Mouse (Mus musculus) liver, embryonic 12.5 days (tissue): Measurements from ENCODE around the gene Nup214. TPM values are rescaled to one million over a fixed set of nuclear protein-coding genes. Genes with fewer than 3 reads are reported as not detected.

Experiments used
- ATAC-seq: fragments of 200-750 bp; cut with Nextera tagmentation; 2 replicates; pipeline ENCODE4 v1.8.0; 2017; ENCODE audit warnings: moderate number of reproducible peaks, mild to moderate bottlenecking, moderate library complexity
- H3K27ac ChIP-seq: fragments of 300-500 bp; sonication (generic); 2 replicates; pipeline ENCODE4 v1.5.1; 2016; ENCODE audit warnings: mild to moderate bottlenecking
- H3K27me3 ChIP-seq: fragments of 300-500 bp; sonication (generic); replicated peaks from 2 replicates; pipeline ENCODE4 v1.6.1; 2016; ENCODE audit warnings: mild to moderate bottlenecking, moderate library complexity
- H3K36me3 ChIP-seq: fragments of 300-500 bp; sonication (generic); 2 replicates; pipeline ENCODE4 v1.6.1; 2016; ENCODE audit warnings: mild to moderate bottlenecking, moderate library complexity
- H3K4me1 ChIP-seq: fragments of 300-500 bp; sonication (generic); 2 replicates; pipeline ENCODE4 v1.6.1; 2016
- H3K4me2 ChIP-seq: fragments of 300-500 bp; sonication (generic); 2 replicates; pipeline ENCODE4 v1.6.1; 2016; ENCODE audit warnings: mild to moderate bottlenecking, moderate library complexity
- H3K4me3 ChIP-seq: fragments of 300-500 bp; sonication (generic); 2 replicates; pipeline ENCODE4 v1.5.1; 2016; ENCODE audit warnings: mild to moderate bottlenecking, moderate library complexity
- H3K9ac ChIP-seq: fragments of 300-500 bp; sonication (generic); 2 replicates; pipeline ENCODE4 v1.6.1; 2016; ENCODE audit warnings: mild to moderate bottlenecking, moderate library complexity
- H3K9me3 ChIP-seq: fragments of 300-500 bp; sonication (generic); replicated peaks from 2 replicates; pipeline ENCODE4 v1.6.1; 2016; ENCODE audit warnings: mild to moderate bottlenecking, moderate library complexity
- WGBS: fragments of 180-500 bp; shearing (Covaris S2); methylation state at CpG from one replicate; pipeline ENCODE4 v1.1.7; 2016; ENCODE audit not compliant: insufficient replicate concordance; 5-methylcytosine and 5-hydroxymethylcytosine counted together
- polyA plus RNA-seq: library from polyadenylated mRNA; unstranded; fragments of >200 nt; fragmentation: Nextera tagmentation; extraction: Ambion mirVana; gene quantifications from 2 replicates; pipeline ENCODE4 v1.2.1, GENCODE M21; 2016

Nup214 gene
- polyA plus RNA-seq, 1 experiment from 2014 or later: 67.8 TPM

- no peak overlapping the region for H3K9ac ChIP-seq
- H3K4me1 ChIP-seq: peaks cover 8% of the 10 kb centered on the region
- H3K27me3 ChIP-seq: peaks cover 67% of the 10 kb centered on the region
- peak overlapping the region; percentile 74 for H3K4me2 ChIP-seq
- no peaks in the 10 kb centered on the region for H3K36me3 ChIP-seq
- no peak overlapping the region for H3K27ac ChIP-seq
- WGBS: 24% methylated on average over 9 of the region's 9 CpGs
- ATAC-seq: no peak
- peak overlapping the region; percentile 56 for H3K4me3 ChIP-seq
- H3K9me3 ChIP-seq: no peaks in the 10 kb centered on the region
These were observed 23.3 kb upstream of the Nup214 start for GRCm38 (mm10) chr2:31950966-31951365.

GRCm38 (mm10) chr2:31952236-31952635 lies 22.0 kb upstream of the Nup214 start:
- no peak overlapping the region for H3K4me3 ChIP-seq
- no peak overlapping the region for H3K9ac ChIP-seq
- ATAC-seq: no peak
- H3K27me3 ChIP-seq: peaks cover 54% of the 10 kb centered on the region
- no peak overlapping the region for H3K27ac ChIP-seq
- H3K9me3 ChIP-seq: no peaks in the 10 kb centered on the region
- peaks cover 8% of the 10 kb centered on the region for H3K4me1 ChIP-seq
- no peak overlapping the region for H3K4me2 ChIP-seq
- WGBS: 71% methylated on average over 10 of the region's 10 CpGs
- no peaks in the 10 kb centered on the region for H3K36me3 ChIP-seq

- Histone ChIP-seq H3K4me1 (peaks cover 9% of the 10 kb centered on the region), H3K27me3 (peaks cover 52% of the 10 kb centered on the region), H3K36me3 (no peaks in the 10 kb centered on the region), H3K27ac (no peak overlapping the region), H3K4me3 (no peak overlapping the region), H3K9me3 (no peaks in the 10 kb centered on the region), H3K4me2 (no peak overlapping the region), H3K9ac (no peak overlapping the region)
- ATAC-seq: no peak
- 70% methylated on average over 3 of the region's 3 CpGs for WGBS
These were observed 21.5 kb upstream of the Nup214 start for GRCm38 (mm10) chr2:31952725-31953124.

GRCm38 (mm10) chr2:31953687-31954086 lies 20.5 kb upstream of the Nup214 start:
- no peak overlapping the region for H3K27ac ChIP-seq
- WGBS: 63% methylated on average over 8 of the region's 8 CpGs
- no peak for ATAC-seq

GRCm38 (mm10) chr2:31954779-31955181 lies 19.5 kb upstream of the Nup214 start:
- Histone ChIP-seq H3K27ac (no peak overlapping the region), H3K4me2 (no peak overlapping the region), H3K9me3 (no peaks in the 10 kb centered on the region), H3K4me1 (peaks cover 15% of the 10 kb centered on the region), H3K36me3 (no peaks in the 10 kb centered on the region), H3K27me3 (peaks cover 36% of the 10 kb centered on the region), H3K9ac (no peak overlapping the region), H3K4me3 (no peak overlapping the region)
- WGBS: 78% methylated on average over 9 of the region's 9 CpGs
- ATAC-seq: no peak

More at GRCm38 (mm10) chr2:31953687-31954086, 20.5 kb upstream of the Nup214 start:
- no peak overlapping the region for H3K4me3 ChIP-seq
- H3K4me2 ChIP-seq: no peak overlapping the region
- no peak overlapping the region for H3K9ac ChIP-seq
- no peaks in the 10 kb centered on the region for H3K9me3 ChIP-seq
- no peaks in the 10 kb centered on the region for H3K36me3 ChIP-seq
- peaks cover 44% of the 10 kb centered on the region for H3K27me3 ChIP-seq
- peaks cover 15% of the 10 kb centered on the region for H3K4me1 ChIP-seq

- H3K4me3 ChIP-seq: no peak overlapping the region
- H3K27me3 ChIP-seq: peaks cover 27% of the 10 kb centered on the region
- no peaks in the 10 kb centered on the region for H3K9me3 ChIP-seq
- H3K27ac ChIP-seq: no peak overlapping the region
- 64% methylated on average over 5 of the region's 5 CpGs for WGBS
- ATAC-seq: no peak
- no peak overlapping the region for H3K9ac ChIP-seq
- no peak overlapping the region for H3K4me2 ChIP-seq
- no peaks in the 10 kb centered on the region for H3K36me3 ChIP-seq
- H3K4me1 ChIP-seq: peaks cover 14% of the 10 kb centered on the region
These were observed 18.6 kb upstream of the Nup214 start for GRCm38 (mm10) chr2:31955686-31956085.

- H3K9me3 ChIP-seq: no peaks in the 10 kb centered on the region
- no peak overlapping the region for H3K4me3 ChIP-seq
- H3K27me3 ChIP-seq: peaks cover 12% of the 10 kb centered on the region
- WGBS: 78% methylated on average over 10 of the region's 10 CpGs
- no peak overlapping the region for H3K27ac ChIP-seq
- H3K4me1 ChIP-seq: peaks cover 12% of the 10 kb centered on the region; the same call in 1 of the 2 replicates
- no peak overlapping the region for H3K9ac ChIP-seq
- no peak for ATAC-seq
- no peaks in the 10 kb centered on the region for H3K36me3 ChIP-seq
- no peak overlapping the region for H3K4me2 ChIP-seq
These were observed 17.0 kb upstream of the Nup214 start for GRCm38 (mm10) chr2:31957211-31957610.

- Histone ChIP-seq H3K4me1 (peaks cover 12% of the 10 kb centered on the region; the same call in 1 of the 2 replicates), H3K27ac (no peak overlapping the region), H3K27me3 (peaks cover 5% of the 10 kb centered on the region; the same call in 1 of the 2 replicates), H3K4me3 (no peak overlapping the region), H3K9ac (no peak overlapping the region), H3K36me3 (no peaks in the 10 kb centered on the region), H3K4me2 (no peak overlapping the region), H3K9me3 (no peaks in the 10 kb centered on the region)
- no peak for ATAC-seq
- WGBS: 86% methylated on average over 8 of the region's 8 CpGs
These were observed 13.2 kb upstream of the Nup214 start for GRCm38 (mm10) chr2:31960986-31961385.

GRCm38 (mm10) chr2:31961791-31962222 lies 12.4 kb upstream of the Nup214 start:
- no peak overlapping the region for H3K4me3 ChIP-seq
- no peak overlapping the region for H3K9ac ChIP-seq
- 66% methylated on average over 4 of the region's 4 CpGs for WGBS
- no peak overlapping the region for H3K4me2 ChIP-seq
- no peak overlapping the region for H3K27ac ChIP-seq
- H3K4me1 ChIP-seq: peaks cover 12% of the 10 kb centered on the region; the same call in 1 of the 2 replicates
- no peak; the same call in 1 of the 2 replicates for ATAC-seq
- H3K36me3 ChIP-seq: no peaks in the 10 kb centered on the region
- H3K27me3 ChIP-seq: peaks cover 5% of the 10 kb centered on the region; the same call in 1 of the 2 replicates
- H3K9me3 ChIP-seq: no peaks in the 10 kb centered on the region

- Histone ChIP-seq H3K27ac (no peak overlapping the region), H3K9me3 (no peaks in the 10 kb centered on the region), H3K36me3 (no peaks in the 10 kb centered on the region), H3K4me1 (peaks cover 12% of the 10 kb centered on the region; the same call in 1 of the 2 replicates), H3K4me2 (no peak overlapping the region), H3K9ac (no peak overlapping the region), H3K4me3 (no peak overlapping the region), H3K27me3 (peaks cover 5% of the 10 kb centered on the region; the same call in 1 of the 2 replicates)
- WGBS: 55% methylated on average over 8 of the region's 8 CpGs
- no peak for ATAC-seq
These were observed 11.6 kb upstream of the Nup214 start for GRCm38 (mm10) chr2:31962501-31963224.

GRCm38 (mm10) chr2:31963491-31963890 lies 10.7 kb upstream of the Nup214 start:
- no peak overlapping the region for H3K4me2 ChIP-seq
- no peak overlapping the region for H3K27ac ChIP-seq
- H3K9ac ChIP-seq: no peak overlapping the region
- no peaks in the 10 kb centered on the region for H3K36me3 ChIP-seq
- ATAC-seq: no peak
- peaks cover 5% of the 10 kb centered on the region; the same call in 1 of the 2 replicates for H3K4me1 ChIP-seq
- H3K4me3 ChIP-seq: no peak overlapping the region
- WGBS: 70% methylated on average over 7 of the region's 7 CpGs
- H3K27me3 ChIP-seq: peaks cover 5% of the 10 kb centered on the region; the same call in 1 of the 2 replicates
- no peaks in the 10 kb centered on the region for H3K9me3 ChIP-seq

- no peak overlapping the region for H3K9ac ChIP-seq
- H3K27ac ChIP-seq: no peak overlapping the region
- H3K4me3 ChIP-seq: no peak overlapping the region
- 70% methylated on average over 3 of the region's 3 CpGs for whole genome bisulfite sequencing
- H3K9me3 ChIP-seq: no peaks in the 10 kb centered on the region
- no peaks in the 10 kb centered on the region for H3K36me3 ChIP-seq
- no peak overlapping the region for H3K4me2 ChIP-seq
- H3K4me1 ChIP-seq: 0 out of 2 replicates have a peak, but pooled peaks cover 5% of the 10 kb centered on the region
- no peak for ATAC-seq
- H3K27me3 ChIP-seq: no peaks in the 10 kb centered on the region; the same call in 1 of the 2 replicates
These were observed 10.0 kb upstream of the Nup214 start for GRCm38 (mm10) chr2:31964191-31964590.
